Mouse (Mus musculus): ENCODE measurements around the gene Jazf1. TPM values are rescaled to one million over a fixed set of nuclear protein-coding genes. Genes with fewer than 3 reads are reported as not detected.

Jazf1 gene
- polyA plus RNA-seq, 1 experiment, result 0.27 TPM

- H3K4me3 ChIP-seq (ENCODE audit: low read depth, low read length), result no peak overlapping the region
- no peaks in the 10 kb centered on the region for H3K36me3 ChIP-seq (ENCODE audit: control insufficient read depth, insufficient read depth, low read length)
- no peaks in the 10 kb centered on the region for H3K4me1 ChIP-seq (ENCODE audit: control insufficient read depth, insufficient read depth, insufficient read length, low read length)
- 92% methylated on average over 6 of the region's 6 CpGs for WGBS
- no peaks in the 10 kb centered on the region for H3K27me3 ChIP-seq (ENCODE audit: control insufficient read depth, insufficient read depth, low read length)
- TF ChIP-seq POLR2A (IDR thresholded peaks at IDR 0.05; ENCODE audit: low read depth, low read length), result no peak
- no peak for TF ChIP-seq CTCF (IDR thresholded peaks at IDR 0.05; ENCODE audit: extremely low read depth, insufficient read length, insufficient replicate concordance, low read depth, low read length)
- no peak overlapping the region for H3K27ac ChIP-seq (ENCODE audit: insufficient read depth, low read depth, low read length)
Measured at GRCm38 (mm10) chr6:52979503-52979902, 88.9 kb downstream of the Jazf1 start.

GRCm38 (mm10) chr6:52973351-52973750 is 95.1 kb downstream of the Jazf1 start:
- Histone ChIP-seq H3K4me3 (ENCODE audit: low read depth, low read length) (no peak overlapping the region), H3K27ac (ENCODE audit: insufficient read depth, low read depth, low read length) (no peak overlapping the region), H3K36me3 (ENCODE audit: control insufficient read depth, insufficient read depth, low read length) (no peaks in the 10 kb centered on the region), H3K27me3 (ENCODE audit: control insufficient read depth, insufficient read depth, low read length) (no peaks in the 10 kb centered on the region), H3K4me1 (ENCODE audit: control insufficient read depth, insufficient read depth, insufficient read length, low read length) (no peaks in the 10 kb centered on the region)
- WGBS, result 83% methylated on average over 5 of the region's 5 CpGs
- TF ChIP-seq POLR2A (IDR thresholded peaks at IDR 0.05; ENCODE audit: low read depth, low read length) (no peak), CTCF (IDR thresholded peaks at IDR 0.05; ENCODE audit: extremely low read depth, insufficient read length, insufficient replicate concordance, low read depth, low read length) (no peak)

GRCm38 (mm10) chr6:52972138-52972537 is 96.3 kb downstream of the Jazf1 start:
- Histone ChIP-seq H3K27me3 (ENCODE audit: control insufficient read depth, insufficient read depth, low read length) (no peaks in the 10 kb centered on the region), H3K4me3 (ENCODE audit: low read depth, low read length) (no peak overlapping the region), H3K4me1 (ENCODE audit: control insufficient read depth, insufficient read depth, insufficient read length, low read length) (no peaks in the 10 kb centered on the region), H3K36me3 (ENCODE audit: control insufficient read depth, insufficient read depth, low read length) (no peaks in the 10 kb centered on the region), H3K27ac (ENCODE audit: insufficient read depth, low read depth, low read length) (no peak overlapping the region)
- TF ChIP-seq POLR2A (IDR thresholded peaks at IDR 0.05; ENCODE audit: low read depth, low read length), result no peak
- TF ChIP-seq CTCF (IDR thresholded peaks at IDR 0.05; ENCODE audit: extremely low read depth, insufficient read length, insufficient replicate concordance, low read depth, low read length), result no peak
- WGBS, result 73% methylated on average over 7 of the region's 7 CpGs

- H3K4me3 ChIP-seq (ENCODE audit: low read depth, low read length), result no peak overlapping the region
- no peaks in the 10 kb centered on the region for H3K36me3 ChIP-seq (ENCODE audit: control insufficient read depth, insufficient read depth, low read length)
- H3K4me1 ChIP-seq (ENCODE audit: control insufficient read depth, insufficient read depth, insufficient read length, low read length), result 0 out of 2 replicates have a peak, but pooled peaks cover 4% of the 10 kb centered on the region
- 89% methylated on average over 2 of the region's 2 CpGs for WGBS
- H3K27ac ChIP-seq (ENCODE audit: insufficient read depth, low read depth, low read length), result no peak overlapping the region
- no peaks in the 10 kb centered on the region for H3K27me3 ChIP-seq (ENCODE audit: control insufficient read depth, insufficient read depth, low read length)
- TF ChIP-seq POLR2A (IDR thresholded peaks at IDR 0.05; ENCODE audit: low read depth, low read length) (no peak), CTCF (IDR thresholded peaks at IDR 0.05; ENCODE audit: extremely low read depth, insufficient read length, insufficient replicate concordance, low read depth, low read length) (peak; percentile 83; the same call in 1 of the 2 replicates)
Measured at GRCm38 (mm10) chr6:52969717-52970261, 98.6 kb downstream of the Jazf1 start.

GRCm38 (mm10) chr6:52968346-52968891 is 100.0 kb downstream of the Jazf1 start:
- TF ChIP-seq POLR2A (IDR thresholded peaks at IDR 0.05; ENCODE audit: low read depth, low read length) (no peak), CTCF (IDR thresholded peaks at IDR 0.05; ENCODE audit: extremely low read depth, insufficient read length, insufficient replicate concordance, low read depth, low read length) (no peak)

GRCm38 (mm10) chr6:52967557-52968270 is 100.7 kb downstream of the Jazf1 start:
- TF ChIP-seq POLR2A (IDR thresholded peaks at IDR 0.05; ENCODE audit: low read depth, low read length), result no peak
- TF ChIP-seq CTCF (IDR thresholded peaks at IDR 0.05; ENCODE audit: extremely low read depth, insufficient read length, insufficient replicate concordance, low read depth, low read length), result no peak
- Histone ChIP-seq H3K4me1 (ENCODE audit: control insufficient read depth, insufficient read depth, insufficient read length, low read length) (peaks cover 7% of the 10 kb centered on the region; the same call in 1 of the 2 replicates), H3K4me3 (ENCODE audit: low read depth, low read length) (no peak overlapping the region), H3K27me3 (ENCODE audit: control insufficient read depth, insufficient read depth, low read length) (no peaks in the 10 kb centered on the region), H3K27ac (ENCODE audit: insufficient read depth, low read depth, low read length) (peak overlapping the region; percentile 25; the same call in 1 of the 2 replicates), H3K36me3 (ENCODE audit: control insufficient read depth, insufficient read depth, low read length) (no peaks in the 10 kb centered on the region)
- WGBS, result 59% methylated on average over 10 of the region's 10 CpGs

More at GRCm38 (mm10) chr6:52968346-52968891, 100.0 kb downstream of the Jazf1 start:
- Histone ChIP-seq H3K4me1 (ENCODE audit: control insufficient read depth, insufficient read depth, insufficient read length, low read length) (peaks cover 7% of the 10 kb centered on the region; the same call in 1 of the 2 replicates), H3K36me3 (ENCODE audit: control insufficient read depth, insufficient read depth, low read length) (no peaks in the 10 kb centered on the region), H3K4me3 (ENCODE audit: low read depth, low read length) (no peak overlapping the region), H3K27me3 (ENCODE audit: control insufficient read depth, insufficient read depth, low read length) (no peaks in the 10 kb centered on the region), H3K27ac (ENCODE audit: insufficient read depth, low read depth, low read length) (no peak overlapping the region)
- 74% methylated on average over 12 of the region's 12 CpGs for WGBS

- Histone ChIP-seq H3K4me1 (ENCODE audit: control insufficient read depth, insufficient read depth, insufficient read length, low read length) (peaks cover 9% of the 10 kb centered on the region), H3K27me3 (ENCODE audit: control insufficient read depth, insufficient read depth, low read length) (no peaks in the 10 kb centered on the region), H3K36me3 (ENCODE audit: control insufficient read depth, insufficient read depth, low read length) (no peaks in the 10 kb centered on the region), H3K27ac (ENCODE audit: insufficient read depth, low read depth, low read length) (peak overlapping the region; percentile 49; the same call in 1 of the 2 replicates), H3K4me3 (ENCODE audit: low read depth, low read length) (no peak overlapping the region)
- no peak for TF ChIP-seq CTCF (IDR thresholded peaks at IDR 0.05; ENCODE audit: extremely low read depth, insufficient read length, insufficient replicate concordance, low read depth, low read length)
- TF ChIP-seq POLR2A (IDR thresholded peaks at IDR 0.05; ENCODE audit: low read depth, low read length), result no peak
- 50% methylated on average over 4 of the region's 4 CpGs for WGBS
Measured at GRCm38 (mm10) chr6:52966001-52966400, 102.4 kb downstream of the Jazf1 start.
